Mouse (Mus musculus) hindbrain, embryonic 14.5 days (tissue): Measurements from ENCODE around the gene Ccdc184. TPM values are rescaled to one million over a fixed set of nuclear protein-coding genes. Genes with fewer than 3 reads are reported as not detected.

Experiments used
- ATAC-seq: fragments of 200-750 bp; cut with Nextera tagmentation; 2 replicates; pipeline ENCODE4 v1.8.0; 2017; ENCODE audit warnings: moderate number of reproducible peaks, mild to moderate bottlenecking, moderate TSS enrichment, moderate library complexity; ENCODE audit not compliant: low FRiP score
- DNase-seq: peaks from one replicate; pipeline ENCODE4 v3.0.0-alpha.2; 2015; ENCODE audit warnings: low spot score
- H3K27ac ChIP-seq: fragments of 300-500 bp; sonication (generic); 2 replicates; pipeline ENCODE4 v1.5.1; 2014; ENCODE audit warnings: mild to moderate bottlenecking, moderate library complexity
- H3K27me3 ChIP-seq: fragments of 300-500 bp; sonication (generic); 2 replicates; pipeline ENCODE4 v1.6.1; 2014; ENCODE audit warnings: mild to moderate bottlenecking, low read length, mixed read lengths; ENCODE audit not compliant: control insufficient read depth, insufficient read depth
- H3K36me3 ChIP-seq: fragments of 300-500 bp; sonication (generic); replicated peaks from 2 replicates; pipeline ENCODE4 v1.6.1; 2014; ENCODE audit not compliant: control insufficient read depth, insufficient read depth
- H3K4me1 ChIP-seq: fragments of 300-500 bp; sonication (generic); replicated peaks from 2 replicates; pipeline ENCODE4 v1.6.1; 2014; ENCODE audit warnings: antibody characterized with exemption, low read length, mixed read lengths; ENCODE audit not compliant: control insufficient read depth, insufficient read depth
- H3K4me2 ChIP-seq: fragments of 300-500 bp; sonication (generic); replicated peaks from 2 replicates; pipeline ENCODE4 v1.6.1; 2014; ENCODE audit warnings: mild to moderate bottlenecking, moderate library complexity
- H3K4me3 ChIP-seq: fragments of 300-500 bp; sonication (generic); replicated peaks from 2 replicates; pipeline ENCODE4 v1.5.1; 2014; ENCODE audit warnings: mild to moderate bottlenecking, low read length
- H3K9ac ChIP-seq: fragments of 300-500 bp; sonication (generic); 2 replicates; pipeline ENCODE4 v1.6.1; 2014
- H3K9me3 ChIP-seq: fragments of 300-500 bp; sonication (generic); 2 replicates; pipeline ENCODE4 v1.6.1; 2016; ENCODE audit warnings: low read length; ENCODE audit not compliant: control insufficient read depth
- WGBS: fragments of 180-500 bp; shearing (Covaris S2); extraction: QIAGEN DNeasy Blood & Tissue Kit; methylation state at CpG from one replicate; pipeline ENCODE4 v1.1.7; 2014; 5-methylcytosine and 5-hydroxymethylcytosine counted together
- polyA plus RNA-seq: library from polyadenylated mRNA; unstranded; fragments of >200 nt; fragmentation: Nextera tagmentation; extraction: Ambion mirVana; gene quantifications from 2 replicates; pipeline ENCODE4 v1.2.1, GENCODE M21; 2014

Gene Ccdc184
- 98.1 and 125 TPM in 2 replicates for polyA plus RNA-seq

DNA sequence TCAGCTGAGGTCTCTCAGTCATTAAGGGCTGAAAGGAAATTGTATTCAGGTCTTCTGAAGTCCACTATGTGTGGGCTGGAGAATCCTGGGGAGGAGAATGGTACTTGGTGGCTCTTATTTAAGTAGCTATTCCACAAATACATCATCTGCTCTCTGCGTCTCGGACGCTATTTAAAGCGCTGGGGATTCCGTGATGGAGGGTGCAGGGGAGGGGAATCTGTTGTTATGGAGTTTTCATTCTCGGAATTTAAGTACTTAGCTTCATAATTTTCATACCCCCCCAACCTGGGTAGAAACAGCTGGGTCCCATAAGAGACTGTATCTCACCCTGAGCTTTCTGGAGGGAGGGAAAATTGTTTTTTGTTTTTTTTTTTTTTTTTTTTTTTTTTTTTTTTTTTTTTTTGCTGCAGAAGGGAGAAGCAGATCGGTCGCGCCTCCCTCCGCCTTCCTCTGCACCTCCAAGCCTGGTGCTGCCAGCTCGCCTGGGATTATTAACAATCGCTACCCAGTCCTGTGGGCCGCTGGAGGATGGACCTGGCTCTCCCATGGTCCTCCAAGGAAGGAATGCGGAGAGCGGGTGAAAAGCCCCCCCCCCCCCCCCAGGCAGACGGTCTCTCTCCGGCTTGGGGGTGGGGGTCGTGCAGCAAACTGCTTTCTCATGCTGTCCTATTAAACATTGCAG is at the start of gene Ccdc184:
Gene Ccdc184, plus strand, starts transcription at position 196 of the 682 bp plus-strand sequence.
- H3K4me1 ChIP-seq: peaks cover 28% of the 10 kb centered on the region
- H3K4me3 ChIP-seq: peak within 1 kb of the TSS; percentile 50
- no peaks in the 10 kb centered on the region for H3K36me3 ChIP-seq
- peak; percentile 73 for ATAC-seq
- peak within 1 kb of the TSS; percentile 67 for H3K4me2 ChIP-seq
- DNase-seq: peak; percentile 41
- peaks cover 9% of the 10 kb centered on the region; the same call in 1 of the 2 replicates for H3K27me3 ChIP-seq
- H3K9ac ChIP-seq: peak within 1 kb of the TSS; percentile 62
- peak within 1 kb of the TSS; percentile 96 for H3K27ac ChIP-seq
- no peaks in the 10 kb centered on the region for H3K9me3 ChIP-seq
- WGBS: 2% methylated on average over 18 of the region's 18 CpGs

DNA sequence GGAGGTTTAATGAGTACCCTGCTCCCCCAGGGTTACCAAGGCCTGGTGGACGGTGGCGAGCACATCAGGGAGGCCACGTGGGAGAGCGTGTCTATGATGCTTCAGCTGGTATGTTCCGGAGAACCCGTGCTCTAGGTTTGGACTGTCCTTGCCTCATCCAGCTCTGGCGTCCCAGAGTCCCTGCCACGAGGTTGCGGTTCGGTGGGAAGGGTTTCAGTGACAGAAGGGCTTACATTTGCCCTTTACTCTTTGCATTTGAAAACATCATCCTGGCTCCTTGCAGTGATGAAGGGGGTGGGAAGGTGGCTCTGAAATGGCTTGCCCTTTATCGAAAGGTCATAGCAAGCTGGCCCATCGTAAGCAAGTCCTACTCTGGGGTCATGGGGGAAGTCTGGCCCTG is 47.6 kb upstream of the Ccdc184 start:
- DNase-seq (no peak), ATAC-seq (no peak)
- no peaks in the 10 kb centered on the region for H3K27me3 ChIP-seq
- no peaks in the 10 kb centered on the region for H3K9me3 ChIP-seq
- WGBS: 82% methylated on average over 12 of the region's 12 CpGs
- no peak overlapping the region for H3K9ac ChIP-seq
- no peak overlapping the region for H3K4me3 ChIP-seq
- no peak overlapping the region for H3K27ac ChIP-seq
- peaks cover 65% of the 10 kb centered on the region for H3K36me3 ChIP-seq
- H3K4me2 ChIP-seq: no peak overlapping the region
- no peaks in the 10 kb centered on the region for H3K4me1 ChIP-seq

GRCm38 (mm10) chr15:98120831-98121230 is 46.1 kb upstream of the Ccdc184 start:
- H3K4me3 ChIP-seq: no peak overlapping the region
- no peaks in the 10 kb centered on the region for H3K27me3 ChIP-seq
- no peak overlapping the region for H3K27ac ChIP-seq
- no peaks in the 10 kb centered on the region for H3K4me1 ChIP-seq
- H3K9ac ChIP-seq: no peak overlapping the region
- WGBS: 95% methylated on average over 20 of the region's 20 CpGs
- H3K4me2 ChIP-seq: no peak overlapping the region
- H3K36me3 ChIP-seq: peaks cover 79% of the 10 kb centered on the region
- ATAC-seq: no peak
- no peaks in the 10 kb centered on the region for H3K9me3 ChIP-seq
- DNase-seq: no peak

DNA sequence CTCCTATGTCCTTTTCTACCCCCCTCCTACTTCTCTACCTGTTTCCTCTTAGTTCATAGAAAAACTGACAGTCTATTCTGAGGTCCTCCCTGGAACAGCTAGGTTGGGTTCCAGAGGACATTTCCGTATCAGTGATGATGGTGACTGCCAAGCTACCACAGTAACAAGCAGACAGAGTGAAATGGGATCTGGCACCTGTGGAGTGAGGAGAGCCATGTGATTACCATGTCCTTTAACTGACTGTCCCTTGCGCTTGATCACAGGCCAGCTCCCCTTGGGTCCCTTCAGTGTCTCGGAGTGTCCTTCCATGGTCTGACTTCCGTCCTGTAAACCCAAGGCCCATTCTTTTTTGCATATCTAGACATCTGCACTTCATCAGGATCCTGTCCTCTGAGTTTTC is 36.0 kb upstream of the Ccdc184 start:
- Histone ChIP-seq H3K27ac (no peak overlapping the region), H3K4me2 (no peak overlapping the region), H3K9ac (no peak overlapping the region), H3K27me3 (no peaks in the 10 kb centered on the region), H3K36me3 (peaks cover 93% of the 10 kb centered on the region), H3K4me3 (no peak overlapping the region), H3K4me1 (no peaks in the 10 kb centered on the region), H3K9me3 (no peaks in the 10 kb centered on the region)
- no peak for ATAC-seq
- no peak for DNase-seq
- 92% methylated on average over 4 of the region's 4 CpGs for WGBS

- H3K4me3 ChIP-seq: no peak overlapping the region
- DNase-seq: no peak
- H3K9me3 ChIP-seq: no peaks in the 10 kb centered on the region
- no peak for ATAC-seq
- H3K9ac ChIP-seq: no peak overlapping the region
- no peak overlapping the region for H3K27ac ChIP-seq
- no peaks in the 10 kb centered on the region for H3K4me1 ChIP-seq
- H3K36me3 ChIP-seq: peaks cover 93% of the 10 kb centered on the region
- WGBS: 94% methylated on average over 7 of the region's 7 CpGs
- H3K4me2 ChIP-seq: no peak overlapping the region
- no peaks in the 10 kb centered on the region for H3K27me3 ChIP-seq
Observed at GRCm38 (mm10) chr15:98131451-98131850, 35.5 kb upstream of the Ccdc184 start.

DNA sequence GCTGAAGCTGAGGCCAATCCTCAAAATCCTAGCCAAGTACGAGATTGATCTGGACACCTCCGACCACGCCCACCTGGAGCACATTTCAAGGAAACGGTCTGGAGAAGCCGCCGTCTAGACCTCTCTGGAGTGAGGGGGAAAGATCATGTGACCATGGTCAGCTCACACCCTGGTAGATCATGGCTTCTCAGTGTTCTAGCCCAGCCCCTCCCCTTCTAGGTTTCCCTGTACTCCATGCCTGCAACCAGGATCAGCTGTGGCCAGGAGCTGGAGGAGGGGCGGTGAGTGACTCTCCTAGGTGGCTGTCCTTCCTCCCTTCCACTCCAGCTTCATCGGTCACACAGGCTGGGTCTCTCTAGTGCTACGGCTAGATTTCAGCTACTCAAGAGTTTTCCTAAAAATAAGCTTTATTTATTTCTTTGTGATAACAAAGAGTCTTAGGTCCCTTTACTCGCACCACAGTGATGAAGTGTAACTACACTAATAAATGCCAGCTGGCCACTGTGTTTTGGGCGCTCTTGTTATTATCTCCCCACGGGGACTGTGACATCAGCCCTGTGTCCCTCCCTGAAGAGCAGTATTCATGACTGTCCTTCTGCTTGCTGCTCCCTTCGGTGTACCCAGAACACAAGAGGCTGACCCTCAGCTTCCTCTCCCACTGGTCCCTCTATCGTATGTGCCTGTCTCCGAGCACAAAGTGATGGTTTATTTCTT is 34.9 kb upstream of the Ccdc184 start:
- no peak overlapping the region for H3K4me2 ChIP-seq
- DNase-seq (no peak), ATAC-seq (no peak)
- no peak overlapping the region for H3K9ac ChIP-seq
- H3K4me3 ChIP-seq: no peak overlapping the region
- no peaks in the 10 kb centered on the region for H3K27me3 ChIP-seq
- no peaks in the 10 kb centered on the region for H3K9me3 ChIP-seq
- H3K36me3 ChIP-seq: peaks cover 97% of the 10 kb centered on the region
- no peaks in the 10 kb centered on the region for H3K4me1 ChIP-seq
- 93% methylated on average over 15 of the region's 15 CpGs for WGBS
- no peak overlapping the region for H3K27ac ChIP-seq

GRCm38 (mm10) chr15:98133471-98133870 is 33.5 kb upstream of the Ccdc184 start:
- no peak overlapping the region for H3K4me2 ChIP-seq
- H3K36me3 ChIP-seq: peaks cover 99% of the 10 kb centered on the region
- H3K4me1 ChIP-seq: no peaks in the 10 kb centered on the region
- no peak overlapping the region for H3K9ac ChIP-seq
- no peaks in the 10 kb centered on the region for H3K9me3 ChIP-seq
- H3K27ac ChIP-seq: no peak overlapping the region
- H3K4me3 ChIP-seq: no peak overlapping the region
- no peaks in the 10 kb centered on the region for H3K27me3 ChIP-seq
- 88% methylated on average over 3 of the region's 3 CpGs for WGBS
- DNase-seq (no peak), ATAC-seq (no peak)

DNA sequence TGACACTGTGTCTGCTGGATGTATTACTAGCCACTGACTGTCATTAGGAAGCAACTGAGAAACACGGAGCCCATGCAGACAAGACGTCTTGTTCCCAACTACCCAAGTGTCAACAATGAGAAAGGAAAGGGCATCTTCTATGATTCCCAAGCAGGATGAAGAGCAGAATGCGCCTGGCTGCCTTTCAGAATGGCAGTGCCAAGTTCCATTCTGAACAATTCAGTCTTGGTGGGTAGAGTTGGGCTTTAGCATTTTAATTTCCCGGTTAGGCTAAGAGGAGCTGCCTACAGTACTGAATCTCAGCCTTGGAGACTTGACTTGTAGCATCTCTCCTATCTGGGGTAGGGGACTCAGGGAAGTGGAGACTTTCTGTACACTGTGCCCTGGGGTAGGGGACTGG is 32.9 kb upstream of the Ccdc184 start:
- H3K27ac ChIP-seq: no peak overlapping the region
- DNase-seq (no peak), ATAC-seq (no peak)
- 86% methylated on average over 4 of the region's 4 CpGs for WGBS
- H3K9ac ChIP-seq: no peak overlapping the region
- H3K27me3 ChIP-seq: no peaks in the 10 kb centered on the region
- no peaks in the 10 kb centered on the region for H3K9me3 ChIP-seq
- peaks cover 99% of the 10 kb centered on the region for H3K36me3 ChIP-seq
- no peaks in the 10 kb centered on the region for H3K4me1 ChIP-seq
- no peak overlapping the region for H3K4me2 ChIP-seq
- no peak overlapping the region for H3K4me3 ChIP-seq

GRCm38 (mm10) chr15:98134666-98135065 is 32.3 kb upstream of the Ccdc184 start:
- no peak for ATAC-seq

More at GRCm38 (mm10) chr15:98134666-98135065, 32.3 kb upstream of the Ccdc184 start:
- Histone ChIP-seq H3K9me3 (no peaks in the 10 kb centered on the region), H3K27me3 (no peaks in the 10 kb centered on the region), H3K9ac (no peak overlapping the region), H3K4me2 (no peak overlapping the region), H3K27ac (no peak overlapping the region), H3K4me3 (no peak overlapping the region), H3K36me3 (peaks cover 99% of the 10 kb centered on the region), H3K4me1 (no peaks in the 10 kb centered on the region)
- 71% methylated on average over 3 of the region's 3 CpGs for WGBS
- DNase-seq: no peak
